Mouse (Mus musculus) forebrain, embryonic 11.5 days (tissue): ENCODE data around the gene Cplx2. TPM values are rescaled to one million over a fixed set of nuclear protein-coding genes. Genes with fewer than 3 reads are reported as not detected.

ENCODE experiments used
- ATAC-seq: fragments of 200-750 bp; cut with Nextera tagmentation; replicated peaks from 2 replicates; pipeline ENCODE4 v1.8.0; 2017; ENCODE audit warnings: moderate TSS enrichment; ENCODE audit not compliant: low FRiP score
- DNase-seq: peaks from one replicate; pipeline ENCODE4 v3.0.0-alpha.2; 2017; ENCODE audit warnings: low spot score
- H3K27ac ChIP-seq: fragments of 300-500 bp; sonication (generic); 2 replicates; pipeline ENCODE4 v1.5.1; 2014; ENCODE audit warnings: low read depth, low read length
- H3K27me3 ChIP-seq: fragments of 300-500 bp; sonication (generic); 2 replicates; pipeline ENCODE4 v1.6.1; 2014; ENCODE audit warnings: mild to moderate bottlenecking, low read length, mixed read lengths; ENCODE audit not compliant: control insufficient read depth, insufficient read depth
- H3K36me3 ChIP-seq: fragments of 300-500 bp; sonication (generic); 2 replicates; pipeline ENCODE4 v1.6.1; 2014; ENCODE audit warnings: mild to moderate bottlenecking, low read length, moderate library complexity, mixed read lengths; ENCODE audit not compliant: control insufficient read depth, insufficient read depth
- H3K4me1 ChIP-seq: fragments of 300-500 bp; sonication (generic); replicated peaks from 2 replicates; pipeline ENCODE4 v1.6.1; 2014; ENCODE audit warnings: low read length, mixed read lengths; ENCODE audit not compliant: control insufficient read depth, insufficient read depth
- H3K4me2 ChIP-seq: fragments of 300-500 bp; sonication (generic); 2 replicates; pipeline ENCODE4 v1.6.1; 2014; ENCODE audit warnings: low read depth, mild to moderate bottlenecking, low read length, moderate library complexity, mixed read lengths; ENCODE audit not compliant: severe bottlenecking
- H3K4me3 ChIP-seq: fragments of 300-500 bp; sonication (generic); 2 replicates; pipeline ENCODE4 v1.5.1; 2014; ENCODE audit warnings: low read depth, low read length
- H3K9ac ChIP-seq: fragments of 300-500 bp; sonication (generic); 2 replicates; pipeline ENCODE4 v1.6.1; 2014; ENCODE audit warnings: low read length
- H3K9me3 ChIP-seq: fragments of 300-500 bp; sonication (generic); 2 replicates; pipeline ENCODE4 v1.6.1; 2016; ENCODE audit warnings: low read length, mixed read lengths; ENCODE audit not compliant: control insufficient read depth
- WGBS: fragments of 180-500 bp; shearing (Covaris S2); extraction: QIAGEN DNeasy Blood & Tissue Kit; methylation state at CpG from one replicate; pipeline ENCODE4 v1.1.7; 2014; 5-methylcytosine and 5-hydroxymethylcytosine counted together
- polyA plus RNA-seq: library from polyadenylated mRNA; unstranded; fragments of >200 nt; fragmentation: Nextera tagmentation; extraction: Ambion mirVana; gene quantifications from 2 replicates; pipeline ENCODE4 v1.2.1, GENCODE M21; 2014

Cplx2 gene
- polyA plus RNA-seq, result 11.8 and 13.3 TPM in 2 replicates

GRCm38 (mm10) chr13:54371049-54371386 is at the start of gene Cplx2:
TSS of gene Cplx2 (plus strand) at chr13:54371349.
- peak within 1 kb of the TSS; percentile 1; the same call in 1 of the 2 replicates for H3K27ac ChIP-seq
- WGBS, result 2% methylated on average over 5 of the region's 7 CpGs
- peak within 1 kb of the TSS; percentile 85 for H3K4me2 ChIP-seq
- H3K9ac ChIP-seq, result peak within 1 kb of the TSS; percentile 55
- peak within 1 kb of the TSS; percentile 36 for H3K4me3 ChIP-seq
- H3K4me1 ChIP-seq, result peaks cover 9% of the 10 kb centered on the region; the same call in 1 of the 2 replicates
- DNase-seq (no peak), ATAC-seq (peak; percentile 4; the same call in 1 of the 2 replicates)
- no peaks in the 10 kb centered on the region for H3K36me3 ChIP-seq
- H3K27me3 ChIP-seq, result peaks cover 6% of the 10 kb centered on the region; the same call in 1 of the 2 replicates
- H3K9me3 ChIP-seq, result no peaks in the 10 kb centered on the region

GRCm38 (mm10) chr13:54322396-54323306 is 48.5 kb upstream of the Cplx2 start:
- Histone ChIP-seq H3K4me1 (peaks cover 14% of the 10 kb centered on the region), H3K9me3 (no peaks in the 10 kb centered on the region), H3K9ac (no peak overlapping the region), H3K4me3 (no peak overlapping the region), H3K27ac (peak overlapping the region; percentile 37; the same call in 1 of the 2 replicates), H3K4me2 (no peak overlapping the region), H3K36me3 (no peaks in the 10 kb centered on the region), H3K27me3 (no peaks in the 10 kb centered on the region)
- WGBS, result 20% methylated on average over 19 of the region's 19 CpGs
- ATAC-seq, result 0 out of 2 replicates have a peak, but pooled peaks have one; percentile 37
- peak; percentile 73 for DNase-seq

DNA sequence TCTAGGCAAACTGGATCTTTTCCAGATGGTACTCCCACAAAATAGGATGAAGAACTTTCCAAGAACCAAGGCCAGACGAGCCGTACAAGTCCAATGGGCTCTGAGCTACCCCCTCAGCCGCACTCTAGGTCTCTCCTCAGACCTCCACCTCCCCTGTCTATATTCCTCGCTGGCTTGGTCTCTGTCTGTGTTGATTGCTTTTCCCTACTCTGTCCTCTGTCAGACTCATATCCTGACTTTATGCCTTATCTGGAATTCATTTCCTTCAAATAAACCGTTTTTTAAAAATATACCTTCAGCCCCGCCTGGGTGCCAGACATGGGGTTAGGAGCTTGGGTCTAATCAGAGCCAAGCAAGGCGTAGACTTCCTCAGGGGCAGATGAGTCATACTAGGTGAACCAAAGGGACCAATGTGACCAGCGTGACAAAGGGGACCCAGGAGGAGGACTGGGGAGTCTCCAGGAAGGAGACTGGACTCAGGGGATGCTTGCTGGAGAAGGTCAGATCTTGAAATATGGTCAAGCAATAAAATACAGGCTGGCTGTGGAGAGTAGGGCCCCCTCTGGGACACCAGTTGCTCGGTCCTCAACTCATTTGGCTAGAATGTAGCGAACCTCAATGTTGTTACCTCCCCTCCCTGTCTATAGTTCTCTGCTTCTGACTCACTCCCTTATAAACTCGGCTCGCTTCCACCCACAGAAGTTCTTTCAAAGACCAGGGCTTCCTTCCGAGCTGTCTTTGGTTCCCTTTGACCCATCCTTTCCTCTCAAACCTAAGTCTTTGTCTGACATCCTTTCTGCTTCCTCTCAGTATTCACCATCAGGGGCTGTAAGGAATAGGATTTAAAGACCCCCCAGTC is 47.6 kb upstream of the Cplx2 start:
- WGBS, result 70% methylated on average over 13 of the region's 13 CpGs
- H3K4me2 ChIP-seq, result no peak overlapping the region
- H3K4me3 ChIP-seq, result no peak overlapping the region
- H3K9me3 ChIP-seq, result no peaks in the 10 kb centered on the region
- peak overlapping the region; percentile 62 for H3K27ac ChIP-seq
- no peak for DNase-seq
- H3K36me3 ChIP-seq, result no peaks in the 10 kb centered on the region
- H3K27me3 ChIP-seq, result no peaks in the 10 kb centered on the region
- H3K9ac ChIP-seq, result no peak overlapping the region
- ATAC-seq, result no peak
- peaks cover 22% of the 10 kb centered on the region for H3K4me1 ChIP-seq

GRCm38 (mm10) chr13:54324178-54324577 is 47.0 kb upstream of the Cplx2 start:
- ATAC-seq, result no peak; the same call in 1 of the 2 replicates
- Histone ChIP-seq H3K27me3 (no peaks in the 10 kb centered on the region), H3K9ac (no peak overlapping the region), H3K4me2 (no peak overlapping the region), H3K27ac (peak overlapping the region; percentile 62), H3K36me3 (no peaks in the 10 kb centered on the region), H3K4me1 (peaks cover 25% of the 10 kb centered on the region), H3K9me3 (no peaks in the 10 kb centered on the region), H3K4me3 (no peak overlapping the region)
- DNase-seq, result no peak
- 32% methylated on average over 2 of the region's 2 CpGs for WGBS

- no peaks in the 10 kb centered on the region for H3K36me3 ChIP-seq
- peak overlapping the region; percentile 16; the same call in 1 of the 2 replicates for H3K9ac ChIP-seq
- H3K4me1 ChIP-seq, result peaks cover 29% of the 10 kb centered on the region
- no peaks in the 10 kb centered on the region for H3K27me3 ChIP-seq
- H3K4me2 ChIP-seq, result no peak overlapping the region
- WGBS, result 50% methylated on average over 7 of the region's 7 CpGs
- no peak overlapping the region for H3K27ac ChIP-seq
- ATAC-seq (peak; percentile 61), DNase-seq (no peak)
- H3K9me3 ChIP-seq, result no peaks in the 10 kb centered on the region
- H3K4me3 ChIP-seq, result no peak overlapping the region
Measured at GRCm38 (mm10) chr13:54325814-54326213, 45.3 kb upstream of the Cplx2 start.

- Histone ChIP-seq H3K4me2 (no peak overlapping the region), H3K9me3 (no peaks in the 10 kb centered on the region), H3K27ac (no peak overlapping the region), H3K4me1 (peaks cover 33% of the 10 kb centered on the region), H3K4me3 (no peak overlapping the region), H3K36me3 (no peaks in the 10 kb centered on the region), H3K9ac (no peak overlapping the region), H3K27me3 (no peaks in the 10 kb centered on the region)
- DNase-seq, result no peak
- no peak for ATAC-seq
- WGBS, result 88% methylated on average over 6 of the region's 6 CpGs
Measured at GRCm38 (mm10) chr13:54326686-54327447, 44.3 kb upstream of the Cplx2 start.

GRCm38 (mm10) chr13:54328029-54328428 is 43.1 kb upstream of the Cplx2 start:
- H3K36me3 ChIP-seq, result no peaks in the 10 kb centered on the region
- H3K4me3 ChIP-seq, result no peak overlapping the region
- no peak overlapping the region for H3K9ac ChIP-seq
- DNase-seq (no peak), ATAC-seq (no peak)
- H3K9me3 ChIP-seq, result no peaks in the 10 kb centered on the region
- H3K27me3 ChIP-seq, result no peaks in the 10 kb centered on the region
- H3K27ac ChIP-seq, result 0 out of 2 replicates have a peak overlapping the region, but pooled peaks have one; percentile 46
- peaks cover 39% of the 10 kb centered on the region for H3K4me1 ChIP-seq
- 48% methylated on average over 1 of the region's 1 CpGs for WGBS
- H3K4me2 ChIP-seq, result no peak overlapping the region
